Mouse (Mus musculus) erythroblast, embryonic 14.5 days (primary cell): ENCODE measurements around the gene Khdc3. TPM values are rescaled to one million over a fixed set of nuclear protein-coding genes. Genes with fewer than 3 reads are reported as not detected.
"Not testable (repeated sequence)": the region's sequence is repeated elsewhere in the genome, so short reads cannot be mapped to it uniquely, and the experiment has no call there.

ENCODE experiments used
- H3K27me3 ChIP-seq: 2 replicates; pipeline ENCODE4 v1.6.1; 2012; ENCODE audit warnings: inconsistent platforms; ENCODE audit not compliant: control insufficient read depth
- H3K36me3 ChIP-seq: 2 replicates; pipeline ENCODE4 v1.6.1; 2012; ENCODE audit warnings: mild to moderate bottlenecking, inconsistent platforms; ENCODE audit not compliant: control insufficient read depth
- H3K4me1 ChIP-seq: 2 replicates; pipeline ENCODE4 v1.6.1; 2012; ENCODE audit warnings: inconsistent platforms; ENCODE audit not compliant: control insufficient read depth
- H3K4me3 ChIP-seq: replicated peaks from 2 replicates; pipeline ENCODE3; 2012; ENCODE audit warnings: moderate library complexity, mild to moderate bottlenecking, inconsistent platforms
- H3K9me3 ChIP-seq: 2 replicates; pipeline ENCODE4 v1.6.1; 2012; ENCODE audit warnings: low read length, inconsistent platforms, mixed read lengths; ENCODE audit not compliant: control insufficient read depth
- GATA1 ChIP-seq: IDR thresholded peaks from 2 replicates; pipeline ENCODE4 v1.6.1; 2012; ENCODE audit warnings: low read length, inconsistent platforms, mixed read lengths
- TAL1 ChIP-seq: IDR thresholded peaks from 3 replicates; pipeline ENCODE4 v1.6.1; 2012; ENCODE audit warnings: low read length, inconsistent platforms, mixed read lengths
- polyA plus RNA-seq: library from polyadenylated mRNA; stranded (reverse); fragments of >175 nt; gene quantifications from 2 replicates; pipeline ENCODE4 v1.2.3, GENCODE M21; 2012

The Khdc3 gene
- polyA plus RNA-seq, 1 experiment, result not detected

GRCm38 (mm10) chr9:73112919-73113906 is 11.6 kb downstream of the Khdc3 start, which contains the start of gene Rsl24d1:
Gene Rsl24d1 (plus strand): TSS chr9:73113426.
- Histone ChIP-seq H3K9me3 (no peaks in the 10 kb centered on the region), H3K4me1 (peaks cover 21% of the 10 kb centered on the region), H3K36me3 (peaks cover 26% of the 10 kb centered on the region), H3K27me3 (no peaks in the 10 kb centered on the region; the same call in 1 of the 2 replicates), H3K4me3 (peak within 1 kb of the TSS; percentile 87)
- TF ChIP-seq GATA1, result no peak
- TF ChIP-seq TAL1, result no peak

- not testable (repeated sequence) for H3K4me3 ChIP-seq, H3K27me3 ChIP-seq, H3K9me3 ChIP-seq
- H3K36me3 ChIP-seq, result peaks cover 52% of the 10 kb centered on the region
- H3K4me1 ChIP-seq, result peaks cover 21% of the 10 kb centered on the region
Observed at GRCm38 (mm10) chr9:73116704-73117103, 15.1 kb downstream of the Khdc3 start.

- Histone ChIP-seq H3K27me3 (no peaks in the 10 kb centered on the region), H3K4me1 (peaks cover 14% of the 10 kb centered on the region), H3K4me3 (no peak overlapping the region), H3K9me3 (no peaks in the 10 kb centered on the region), H3K36me3 (peaks cover 63% of the 10 kb centered on the region)
- TF ChIP-seq TAL1 (no peak), GATA1 (no peak)
Observed at GRCm38 (mm10) chr9:73118012-73118411, 16.4 kb downstream of the Khdc3 start.

GRCm38 (mm10) chr9:73121735-73122134 is 20.1 kb downstream of the Khdc3 start:
- Histone ChIP-seq H3K36me3 (peaks cover 84% of the 10 kb centered on the region), H3K4me3 (no peak overlapping the region), H3K27me3 (no peaks in the 10 kb centered on the region), H3K9me3 (no peaks in the 10 kb centered on the region), H3K4me1 (peaks cover 6% of the 10 kb centered on the region)
- no peak for TF ChIP-seq TAL1
- no peak for TF ChIP-seq GATA1

- TF ChIP-seq TAL1 (no peak), GATA1 (no peak)
- peaks cover 92% of the 10 kb centered on the region for H3K36me3 ChIP-seq
- H3K9me3 ChIP-seq, result no peaks in the 10 kb centered on the region
- peaks cover 6% of the 10 kb centered on the region for H3K4me1 ChIP-seq
- H3K27me3 ChIP-seq, result no peaks in the 10 kb centered on the region
- no peak overlapping the region for H3K4me3 ChIP-seq
Observed at GRCm38 (mm10) chr9:73125043-73125570, 23.5 kb downstream of the Khdc3 start.

GRCm38 (mm10) chr9:73127457-73127856 is 25.8 kb downstream of the Khdc3 start:
- no peak overlapping the region for H3K4me3 ChIP-seq
- H3K36me3 ChIP-seq, result peaks cover 68% of the 10 kb centered on the region
- H3K4me1 ChIP-seq, result peaks cover 6% of the 10 kb centered on the region
- no peak for TF ChIP-seq GATA1
- TF ChIP-seq TAL1, result no peak
- no peaks in the 10 kb centered on the region for H3K27me3 ChIP-seq
- no peaks in the 10 kb centered on the region for H3K9me3 ChIP-seq

GRCm38 (mm10) chr9:73129875-73130274 is 28.2 kb downstream of the Khdc3 start:
- Histone ChIP-seq H3K27me3 (no peaks in the 10 kb centered on the region), H3K9me3 (no peaks in the 10 kb centered on the region), H3K4me3 (no peak overlapping the region), H3K4me1 (peaks cover 4% of the 10 kb centered on the region), H3K36me3 (peaks cover 48% of the 10 kb centered on the region)
- TF ChIP-seq TAL1 (no peak), GATA1 (no peak)

GRCm38 (mm10) chr9:73130529-73130928 is 28.9 kb downstream of the Khdc3 start:
- Histone ChIP-seq H3K36me3 (peaks cover 41% of the 10 kb centered on the region), H3K4me3 (no peak overlapping the region), H3K9me3 (no peaks in the 10 kb centered on the region), H3K4me1 (no peaks in the 10 kb centered on the region), H3K27me3 (no peaks in the 10 kb centered on the region)
- TF ChIP-seq TAL1, result no peak
- no peak for TF ChIP-seq GATA1

GRCm38 (mm10) chr9:73137341-73137886 is 35.8 kb downstream of the Khdc3 start:
- no peak overlapping the region for H3K4me3 ChIP-seq
- no peak for TF ChIP-seq TAL1
- TF ChIP-seq GATA1, result no peak
- no peaks in the 10 kb centered on the region for H3K4me1 ChIP-seq

More at GRCm38 (mm10) chr9:73137341-73137886, 35.8 kb downstream of the Khdc3 start:
- Histone ChIP-seq H3K27me3 (no peaks in the 10 kb centered on the region), H3K36me3 (no peaks in the 10 kb centered on the region), H3K9me3 (no peaks in the 10 kb centered on the region)

Other genes starting within 250 kb of the Khdc3 start
- not detected in 2 replicates for gene Pygo1, start 176.2 kb upstream of the Khdc3 start, polyA plus RNA-seq
- not detected in 2 replicates for gene Dyx1c1, start 143.1 kb upstream of the Khdc3 start, polyA plus RNA-seq
- 0.01 and 0.04 TPM in 2 replicates for gene Gm44503, start 143.0 kb upstream of the Khdc3 start, polyA plus RNA-seq
- gene Ccpg1os, start 116.5 kb upstream of the Khdc3 start, polyA plus RNA-seq, result 0.05 TPM in 1 of 2 replicates, not detected in the other
- 0.47 and 0.51 TPM in 2 replicates for gene Ccpg1, start 116.4 kb upstream of the Khdc3 start, polyA plus RNA-seq
- gene Pigb, start 61.5 kb upstream of the Khdc3 start, polyA plus RNA-seq, result 0.01 and 0.05 TPM in 2 replicates
- gene Rab27a, start 57.0 kb upstream of the Khdc3 start, polyA plus RNA-seq, result 0.06 TPM in 1 of 2 replicates, not detected in the other
- not detected in 2 replicates for gene Gm20509, start 634 bp downstream of the Khdc3 start, polyA plus RNA-seq
- gene Rsl24d1, start 11.6 kb downstream of the Khdc3 start, polyA plus RNA-seq, result 0.10 and 0.37 TPM in 2 replicates